Mouse (Mus musculus) small intestine, adult 2 months (tissue): ENCODE measurements around the gene Mapkapk3.

ENCODE experiments used
- CTCF ChIP-seq: fragments of 200-500 bp; IDR thresholded peaks from 2 replicates; pipeline ENCODE4 v1.5.1; 2012; ENCODE audit warnings: low read depth, mild to moderate bottlenecking, control low read depth, inconsistent platforms, low read length, moderate library complexity, mixed read lengths; ENCODE audit not compliant: insufficient replicate concordance, insufficient read length; ENCODE audit errors: extremely low read depth
- POLR2A ChIP-seq: fragments of 200-500 bp; IDR thresholded peaks from 2 replicates; pipeline ENCODE4 v1.6.1; 2012; ENCODE audit warnings: low read depth, mild to moderate bottlenecking, control low read depth, inconsistent platforms, low read length, moderate library complexity

GRCm38 (mm10) chr9:107260429-107260828 is 29.2 kb downstream of the Mapkapk3 start:
- no peak for TF ChIP-seq CTCF
- TF ChIP-seq POLR2A, result no peak
